ENCODE assay signal across 8 mouse cellular contexts in the genomic region with DNA sequence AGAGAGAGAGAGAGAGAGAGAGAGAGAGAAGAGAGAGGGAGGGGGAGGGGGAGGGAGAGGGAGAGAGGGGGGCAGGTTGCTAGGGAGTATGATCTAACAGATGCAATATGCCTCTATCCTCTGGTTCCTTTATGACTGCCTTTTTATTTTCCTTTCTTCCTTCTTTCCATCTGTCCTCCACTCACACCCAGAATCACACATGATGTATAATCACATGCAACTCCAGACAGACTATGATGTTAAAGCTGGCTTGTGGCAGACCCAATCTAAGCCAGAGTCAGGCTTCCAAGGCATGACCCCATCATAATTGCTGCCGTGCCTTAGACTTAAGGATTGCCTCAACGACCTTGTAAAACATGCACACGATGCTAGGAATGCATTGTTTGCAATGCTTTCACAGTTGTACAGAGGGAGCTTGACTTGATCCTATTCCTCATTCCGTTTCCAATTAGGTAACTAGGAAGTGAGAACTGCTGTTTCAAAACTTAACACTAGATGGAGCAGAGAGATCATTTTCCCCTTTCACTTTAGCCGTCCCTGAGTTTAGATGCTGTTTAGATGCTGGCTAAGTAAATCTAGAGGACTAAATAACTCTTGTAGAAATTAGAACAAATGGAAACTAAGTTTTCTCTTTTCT. TPM values are rescaled to one million over a fixed set of nuclear protein-coding genes. Genes with fewer than 3 reads are reported as not detected.
A peak's percentile ranks its signal among the peaks of the same experiment; 100 is the strongest.
DNase-seq lines count a peak whose midpoint lies in the region; ATAC-seq and TF ChIP-seq lines count a peak whose summit lies in the region.

No protein-coding gene starts in this region.

- no peak overlapping the region for H3K4me3 ChIP-seq in lung, embryonic 14.5 days (ENCODE audit: low read depth, low read length)
- H3K4me3 ChIP-seq in forebrain, embryonic 15.5 days: no peak overlapping the region
- no peak overlapping the region for H3K4me3 ChIP-seq in midbrain, embryonic 12.5 days

- ATAC-seq in lung, embryonic 14.5 days (ENCODE audit: insufficient read depth): peak; percentile 49
- peak; percentile 92 for ATAC-seq in forebrain, embryonic 15.5 days (replicated peaks)
- ATAC-seq in midbrain, embryonic 12.5 days (ENCODE audit: low FRiP score, low read depth): peak; percentile 44; the same call in 1 of the 2 replicates

- no peak overlapping the region for H3K9ac ChIP-seq in lung, embryonic 14.5 days
- no peak overlapping the region for H3K9ac ChIP-seq in forebrain, embryonic 15.5 days (replicated peaks)
- no peak overlapping the region for H3K9ac ChIP-seq in midbrain, embryonic 12.5 days (replicated peaks)

- intact Hi-C loops in gastrocnemius, postnatal 14 days (cut with DNase I; ENCODE audit: low total_unique reads): loop anchor here (5.0 kb wide), 2 partner anchors 343 to 498 kb away; no protein-coding TSS in a partner anchor

- TF ChIP-seq CTCF in lung, embryonic 14.5 days (IDR thresholded peaks at IDR 0.05; ENCODE audit: low read depth): peak; percentile 77

- WGBS in lung, embryonic 14.5 days: 5% methylated on average over 5 of the region's 5 CpGs
- WGBS in forebrain, embryonic 15.5 days: under 1% methylated on average over 5 of the region's 5 CpGs
- WGBS in midbrain, embryonic 12.5 days: 5% methylated on average over 5 of the region's 5 CpGs

- no peak overlapping the region for H3K27ac ChIP-seq in lung, embryonic 14.5 days (ENCODE audit: low read depth)
- H3K27ac ChIP-seq in forebrain, embryonic 15.5 days (replicated peaks): peak overlapping the region; percentile 78
- no peak overlapping the region for H3K27ac ChIP-seq in midbrain, embryonic 12.5 days (replicated peaks)

- DNase-seq in gastrocnemius, adult 18-20 months (ENCODE audit: low spot score): peak; percentile 30
- no peak for DNase-seq in gastrocnemius, postnatal 25 days
- DNase-seq in lung, embryonic 14.5 days: peak; percentile 85
- no peak for DNase-seq in lung, adult 18-20 months
- no peak for DNase-seq in gastrocnemius, postnatal 14 days
- DNase-seq in gastrocnemius, adult 8-10 months (ENCODE audit: low spot score in 2 of 2): no peak

- H3K27me3 ChIP-seq in lung, embryonic 14.5 days (ENCODE audit: insufficient read depth, low read length): no peaks in the 10 kb centered on the region
- H3K27me3 ChIP-seq in forebrain, embryonic 15.5 days: no peaks in the 10 kb centered on the region
- H3K27me3 ChIP-seq in midbrain, embryonic 12.5 days: no peaks in the 10 kb centered on the region

- H3K9me3 ChIP-seq in lung, embryonic 14.5 days (ENCODE audit: low read depth, low read length): no peaks in the 10 kb centered on the region
- H3K9me3 ChIP-seq in forebrain, embryonic 15.5 days: no peaks in the 10 kb centered on the region
- no peaks in the 10 kb centered on the region for H3K9me3 ChIP-seq in midbrain, embryonic 12.5 days

- H3K4me2 ChIP-seq in lung, embryonic 14.5 days: no peak overlapping the region
- H3K4me2 ChIP-seq in forebrain, embryonic 15.5 days (replicated peaks): peak overlapping the region; percentile 34
- no peak overlapping the region for H3K4me2 ChIP-seq in midbrain, embryonic 12.5 days (replicated peaks)

- no peaks in the 10 kb centered on the region for H3K4me1 ChIP-seq in lung, embryonic 14.5 days (ENCODE audit: insufficient read depth)
- peaks cover 3% of the 10 kb centered on the region; the same call in 1 of the 2 replicates for H3K4me1 ChIP-seq in forebrain, embryonic 15.5 days
- H3K4me1 ChIP-seq in midbrain, embryonic 12.5 days: peaks cover 6% of the 10 kb centered on the region; the same call in 1 of the 2 replicates

- no peaks in the 10 kb centered on the region for H3K36me3 ChIP-seq in lung, embryonic 14.5 days (ENCODE audit: insufficient read depth)
- H3K36me3 ChIP-seq in forebrain, embryonic 15.5 days: no peaks in the 10 kb centered on the region
- H3K36me3 ChIP-seq in midbrain, embryonic 12.5 days: no peaks in the 10 kb centered on the region

RNA-seq across cellular contexts. Expression of a gene that starts 28.1 kb away (rescaled TPM):
- 1 to 10 TPM in 1 of 2 experiments, under 1 TPM in 1; 0.75 to 1.3 TPM for total RNA-seq in gastrocnemius, adult 18-20 months (2021)
- 1 to 10 TPM; 1.0 to 1.2 TPM for total RNA-seq in gastrocnemius, postnatal 25 days (2021)
- 2.8 and 3.4 TPM in 2 replicates for polyA plus RNA-seq in lung, embryonic 14.5 days (2014; fragmentation: Nextera tagmentation; extraction: Ambion mirVana)
- polyA plus RNA-seq in forebrain, embryonic 15.5 days (2015; fragmentation: Nextera tagmentation; extraction: Ambion mirVana): 0.93 and 0.94 TPM in 2 replicates
- 1.1 and 1.2 TPM in 2 replicates for polyA plus RNA-seq in midbrain, embryonic 12.5 days (2016; fragmentation: Nextera tagmentation; extraction: Ambion mirVana)
- 1 to 10 TPM; 2.4 to 3.5 TPM for total RNA-seq in gastrocnemius, postnatal 14 days (2021)
- total RNA-seq in gastrocnemius, adult 8-10 months (2022): 1 to 10 TPM in 2 of 4 experiments, under 1 TPM in 2; 0.68 to 1.3 (median 0.91) TPM

RNA-seq across cellular contexts. Expression of a gene that starts 56.9 kb away (rescaled TPM):
- total RNA-seq in gastrocnemius, adult 18-20 months (2021): 1 to 10 TPM; 1.7 to 2.1 TPM
- 1 to 10 TPM; 2.6 to 3.1 TPM for total RNA-seq in gastrocnemius, postnatal 25 days (2021)
- 19.0 and 19.1 TPM in 2 replicates for polyA plus RNA-seq in lung, embryonic 14.5 days (2014; fragmentation: Nextera tagmentation; extraction: Ambion mirVana)
- polyA plus RNA-seq in forebrain, embryonic 15.5 days (2015; fragmentation: Nextera tagmentation; extraction: Ambion mirVana): 4.5 and 5.1 TPM in 2 replicates
- polyA plus RNA-seq in midbrain, embryonic 12.5 days (2016; fragmentation: Nextera tagmentation; extraction: Ambion mirVana): 7.3 and 8.9 TPM in 2 replicates
- 1 to 10 TPM; 3.2 to 3.7 TPM for total RNA-seq in gastrocnemius, postnatal 14 days (2021)
- 1 to 10 TPM; 1.3 to 2.0 (median 1.6) TPM for total RNA-seq in gastrocnemius, adult 8-10 months (2022)

Comparison
In these comparisons a context has a peak if more than half of its experiments do, and no peak if none do; other contexts are left out.
1. DNase-seq: peak in gastrocnemius, adult 18-20 months (single experiment) and lung, embryonic 14.5 days (single experiment); none in gastrocnemius, postnatal 25 days (single experiment), lung, adult 18-20 months (0 of 2), gastrocnemius, postnatal 14 days (single experiment) and gastrocnemius, adult 8-10 months (0 of 2).
2. Peak in every context shown above with its lines, with median percentiles within 50 percentile points of each other: ATAC-seq.